Mouse (Mus musculus): Measurements from ENCODE around the gene Ppp1r1c.
A peak's percentile ranks its signal among the peaks of the same experiment; 100 is the strongest.
"Not testable (repeated sequence)": the region's sequence is repeated elsewhere in the genome, so short reads cannot be mapped to it uniquely, and the experiment has no call there.

The Ppp1r1c gene

DNA sequence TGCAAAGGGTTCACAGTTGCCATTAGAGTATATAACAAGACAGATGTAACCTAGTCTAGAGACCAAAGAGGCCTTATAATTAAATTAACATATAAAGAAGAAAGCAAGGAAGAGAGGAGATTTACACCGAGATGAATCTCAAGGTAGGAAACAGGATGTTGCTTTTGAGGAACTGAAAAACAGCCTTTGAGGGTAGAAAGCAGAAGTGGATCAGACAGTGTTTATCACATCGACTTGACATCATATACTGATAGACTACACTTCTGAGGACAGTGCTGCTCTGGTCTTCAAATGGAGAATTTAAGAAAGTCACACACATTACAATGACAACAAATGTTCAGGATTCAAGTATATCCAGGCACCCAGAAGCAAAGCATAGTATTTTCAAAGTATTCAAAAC lies 34.4 kb downstream of the Ppp1r1c start:
- no peak for DNase-seq (ENCODE audit: low read depth in 1 of 2, low spot score in 2 of 2)

DNA sequence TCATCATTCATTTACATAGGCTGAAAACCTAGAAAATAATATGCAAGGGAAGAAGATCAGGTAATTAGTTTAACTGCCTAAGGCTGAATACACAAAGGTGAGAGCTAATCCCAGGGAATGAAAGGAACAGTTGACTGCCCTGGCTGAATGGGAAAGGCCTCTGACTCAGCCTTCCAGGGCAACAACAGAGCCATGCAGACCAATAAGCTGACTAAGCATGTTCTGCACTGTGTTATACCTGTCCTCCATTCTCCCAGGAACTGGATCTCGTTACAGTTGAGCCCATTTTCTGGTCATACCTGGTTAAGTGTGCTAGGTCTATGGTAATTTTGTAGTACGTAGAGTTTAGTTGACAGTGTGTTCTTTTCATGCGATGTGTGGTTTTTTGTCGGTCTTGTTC lies 36.6 kb downstream of the Ppp1r1c start:
- no peak for DNase-seq (ENCODE audit: low read depth in 1 of 2, low spot score in 2 of 2)

DNA sequence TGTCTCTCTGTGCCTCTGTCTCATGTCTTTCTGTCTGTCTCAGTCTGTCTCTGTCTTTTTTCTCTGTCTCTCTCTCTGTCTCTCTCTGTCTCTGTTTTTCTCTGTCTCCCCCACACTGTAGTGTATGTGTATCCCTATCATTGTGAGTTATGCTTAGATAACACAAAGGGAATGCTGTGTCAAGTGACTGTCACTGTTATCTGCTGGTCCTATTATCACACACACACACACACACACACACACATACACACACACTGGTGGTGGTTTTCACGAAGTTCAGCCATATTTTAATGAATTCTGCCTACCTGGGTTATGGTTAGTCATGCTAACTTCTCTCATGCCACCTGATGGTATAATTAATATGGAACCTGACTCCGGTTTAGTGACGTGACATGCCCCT lies 44.1 kb downstream of the Ppp1r1c start:
- DNase-seq (ENCODE audit: low read depth in 1 of 2, low spot score in 2 of 2) = no peak

DNA sequence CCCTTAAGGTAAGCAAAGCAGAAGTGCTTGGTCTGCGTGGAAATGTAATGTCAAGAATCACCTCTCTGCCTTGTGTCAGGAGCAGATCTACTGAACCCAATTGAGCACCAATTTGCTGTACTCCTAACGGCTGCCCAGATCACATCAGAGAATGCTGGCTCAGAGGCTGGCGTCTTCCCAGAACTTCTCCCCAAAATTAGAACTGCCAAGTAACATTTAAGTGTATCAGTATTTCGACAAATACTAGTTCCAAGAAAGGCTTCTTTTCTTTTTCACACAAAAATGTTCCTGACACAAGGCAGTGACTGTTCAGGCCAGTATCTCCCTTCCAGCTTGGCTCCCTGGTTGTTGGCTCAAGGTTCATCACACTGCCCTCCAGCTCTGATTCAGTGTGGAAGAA lies 52.4 kb downstream of the Ppp1r1c start:
- DNase-seq (ENCODE audit: low read depth in 1 of 2, low spot score in 2 of 2) = no peak

DNA sequence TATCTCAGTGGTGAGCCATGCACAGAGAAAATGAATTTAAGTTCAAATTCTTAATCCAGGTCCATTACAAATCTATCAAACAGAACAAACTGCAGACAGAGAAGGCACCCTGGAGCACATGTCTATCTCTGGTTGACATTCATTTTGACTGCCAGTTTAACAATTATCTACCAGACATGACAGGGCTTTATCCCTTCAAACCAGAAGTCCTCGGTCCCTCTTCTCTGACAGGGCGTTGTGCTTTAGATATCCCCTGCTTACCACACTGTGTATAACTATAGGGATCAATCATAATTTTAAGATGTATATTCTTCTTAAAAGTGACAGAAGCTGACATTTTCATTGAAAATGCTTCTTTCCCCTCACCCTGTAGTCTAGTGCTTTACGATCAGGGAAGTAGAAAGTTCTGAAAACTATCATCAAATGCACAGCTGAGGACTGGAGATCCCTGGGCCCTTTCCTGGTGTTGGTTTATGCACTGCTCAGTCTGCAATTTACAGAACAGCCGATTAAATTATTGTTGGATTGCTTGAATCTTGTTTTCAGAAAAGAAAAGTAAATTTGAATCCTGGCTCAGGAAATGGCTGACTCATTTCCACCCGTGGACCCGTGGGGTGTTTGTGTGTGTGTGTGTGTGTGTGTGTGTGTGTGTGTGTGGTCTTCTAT lies 55.3 kb downstream of the Ppp1r1c start:
- no peak for DNase-seq (ENCODE audit: low read depth in 1 of 2, low spot score in 2 of 2)

DNA sequence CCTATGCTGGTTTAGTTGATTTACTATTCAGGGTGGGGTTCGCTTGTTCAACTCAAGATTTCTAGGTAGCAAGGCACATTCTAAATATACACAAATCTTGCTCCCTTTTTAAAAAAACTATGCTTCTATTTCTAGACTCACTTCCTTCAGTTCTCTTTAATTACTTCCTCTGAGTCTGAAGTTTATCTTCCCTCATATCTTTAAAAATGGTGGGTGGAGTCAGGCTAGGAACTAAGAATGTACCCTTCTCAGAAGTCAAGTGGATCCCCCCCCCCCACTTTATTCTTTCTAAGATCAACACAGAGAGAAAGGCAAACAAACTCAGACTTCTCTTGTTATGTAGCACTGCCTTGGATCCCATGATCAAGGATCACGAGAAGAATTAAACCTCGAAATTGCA lies 57.5 kb downstream of the Ppp1r1c start:
- no peak for DNase-seq (ENCODE audit: low read depth in 1 of 2, low spot score in 2 of 2)

DNA sequence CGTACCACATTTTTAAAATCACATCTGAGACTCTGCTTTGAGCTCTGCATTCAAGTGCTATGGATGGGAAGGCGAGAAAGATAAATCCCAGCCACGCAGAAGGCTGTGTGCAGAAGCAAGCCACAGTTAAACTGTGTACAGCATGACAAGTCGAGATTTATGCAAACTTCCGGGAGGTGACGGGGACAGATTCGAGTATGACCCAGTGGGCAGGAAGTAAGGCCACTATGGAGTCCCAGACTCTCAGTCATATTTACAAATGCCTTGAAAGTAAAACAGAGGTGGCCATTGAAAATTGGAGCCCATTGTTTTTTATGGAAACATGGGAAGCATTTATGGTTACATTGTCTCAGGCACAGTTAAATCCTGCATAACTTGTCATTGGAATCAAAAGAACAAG lies 58.1 kb downstream of the Ppp1r1c start:
- no peak for DNase-seq (ENCODE audit: low read depth in 1 of 2, low spot score in 2 of 2)

DNA sequence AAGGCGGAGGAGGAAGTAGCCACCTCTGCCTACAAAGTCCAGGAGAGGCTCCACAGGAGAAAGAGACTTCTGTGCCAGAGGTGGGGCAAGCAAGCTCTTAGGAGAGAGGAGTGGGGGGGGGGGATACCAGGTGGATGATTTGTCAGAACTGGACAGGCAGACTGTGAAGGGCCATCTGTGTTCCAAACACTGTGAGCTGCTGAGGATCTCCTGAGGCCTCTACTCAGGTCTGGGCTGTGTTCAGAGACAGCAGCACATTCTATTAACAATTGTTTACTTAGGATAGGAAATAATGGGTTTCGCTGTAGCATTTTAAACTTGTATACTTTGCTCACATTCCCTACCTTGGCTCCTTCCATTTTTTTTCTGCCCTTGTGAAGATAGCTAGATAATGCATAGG lies 61.0 kb downstream of the Ppp1r1c start:
- no peak for DNase-seq (ENCODE audit: low read depth in 1 of 2, low spot score in 2 of 2)

DNA sequence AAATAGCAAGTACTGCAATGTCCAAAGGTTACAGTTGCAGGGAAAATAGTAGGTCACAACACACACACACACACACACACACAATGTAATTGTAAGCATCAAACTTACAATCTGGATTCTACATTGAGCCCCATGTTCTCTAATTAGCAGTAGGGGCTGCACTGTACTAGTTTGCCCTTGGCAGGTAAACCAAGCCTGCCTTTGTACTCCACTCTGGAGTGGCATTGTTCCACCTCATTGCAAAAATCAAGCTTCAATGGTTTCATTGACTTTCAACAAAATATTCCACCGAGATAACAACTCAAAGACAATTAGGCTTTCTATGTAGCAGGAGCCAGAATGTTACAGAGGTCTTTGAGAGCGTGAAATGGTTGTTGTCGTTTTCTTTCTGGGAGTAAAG lies 62.7 kb downstream of the Ppp1r1c start:
- no peak for DNase-seq (ENCODE audit: low read depth in 1 of 2, low spot score in 2 of 2)

DNA sequence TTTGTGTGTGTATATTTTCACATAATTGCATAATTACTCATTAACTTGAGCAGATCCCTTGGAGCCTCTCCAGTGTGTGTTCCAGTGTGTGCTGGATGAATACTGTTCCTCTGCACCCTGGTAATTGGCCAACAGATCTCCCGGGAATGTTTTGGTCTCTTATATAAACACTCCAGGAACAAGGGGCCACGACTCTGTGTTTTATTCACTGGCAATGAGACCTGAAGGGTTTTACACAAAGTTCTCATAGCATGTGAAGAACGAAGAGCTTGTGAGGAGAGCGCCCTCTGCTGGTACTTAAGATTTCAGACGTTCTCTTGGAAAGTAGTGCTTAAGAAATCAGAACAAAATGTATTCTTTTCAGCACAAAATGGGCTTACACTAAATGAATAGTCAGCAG lies 66.8 kb downstream of the Ppp1r1c start:
- peak; percentile 7 to 40 for DNase-seq (ENCODE audit: low read depth in 1 of 2, low spot score in 2 of 2)

DNA sequence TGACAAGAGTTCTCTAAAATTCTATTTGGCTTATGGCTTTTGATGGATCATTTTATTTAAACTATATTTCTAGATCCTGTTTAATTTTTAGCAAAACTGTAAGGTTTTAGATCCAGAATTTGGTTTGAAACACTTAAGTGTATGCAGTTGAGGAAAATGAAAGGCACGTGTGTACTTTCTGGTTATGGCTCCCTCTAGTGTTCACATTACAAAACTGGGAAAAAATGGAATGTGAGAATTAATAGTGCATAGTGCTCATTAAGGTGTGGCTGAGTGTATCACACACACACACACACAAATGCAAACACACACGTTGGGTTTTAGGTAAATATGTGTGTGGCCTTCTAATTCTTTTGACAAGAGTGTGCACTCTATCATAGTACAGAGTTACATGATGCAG lies 70.2 kb downstream of the Ppp1r1c start:
- no peak for DNase-seq (ENCODE audit: low read depth in 1 of 2, low spot score in 2 of 2)

DNA sequence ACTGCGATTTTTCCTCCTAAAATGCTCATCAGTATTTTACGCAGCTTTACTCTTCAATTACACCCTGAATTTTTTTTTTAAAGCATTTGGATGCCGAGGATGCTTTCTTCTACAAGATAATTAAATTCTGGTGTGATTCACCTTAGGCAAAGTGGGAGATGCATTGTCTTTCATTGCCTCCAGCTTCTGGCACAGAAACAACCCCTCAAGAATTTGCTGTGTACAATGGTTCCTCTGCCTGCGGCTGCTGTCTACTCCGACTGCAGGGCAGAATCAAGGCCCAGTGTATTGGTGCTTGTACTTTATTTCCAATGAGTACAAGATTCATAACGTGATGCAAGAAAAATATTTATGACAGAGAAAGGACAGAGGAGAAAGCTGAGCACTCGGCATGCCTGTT lies 73.2 kb downstream of the Ppp1r1c start:
- DNase-seq (ENCODE audit: low read depth in 1 of 2, low spot score in 2 of 2) = no peak

DNA sequence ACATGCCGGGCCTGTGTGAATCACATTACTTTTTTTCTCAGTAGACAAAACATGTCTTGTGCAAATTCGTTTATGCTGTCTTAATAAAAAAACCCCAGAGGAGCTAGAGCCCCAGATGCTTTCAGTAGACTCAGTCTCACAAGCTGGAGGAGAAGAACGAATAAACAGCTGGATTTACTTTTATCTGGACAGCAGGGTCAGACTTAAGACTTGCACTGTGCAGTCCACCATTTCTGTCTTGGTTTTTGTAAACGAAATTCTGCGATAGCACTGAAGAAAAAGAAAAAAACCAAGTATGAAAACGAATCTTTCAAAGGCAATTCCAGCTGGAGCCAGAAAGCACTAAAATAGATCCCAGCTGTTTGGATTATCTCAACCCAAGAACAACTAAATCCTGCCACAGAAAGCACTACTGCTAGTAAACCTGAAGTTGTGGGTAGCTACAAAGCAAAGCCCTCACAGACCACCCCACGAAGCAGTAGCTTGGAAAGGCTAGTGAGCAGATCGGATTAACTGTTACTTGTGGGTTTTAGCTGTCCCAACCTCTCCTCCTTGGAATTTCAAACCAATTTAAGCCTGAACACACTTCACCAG lies 78.1 kb downstream of the Ppp1r1c start:
- DNase-seq (ENCODE audit: low read depth in 1 of 2, low spot score in 2 of 2) = no peak

DNA sequence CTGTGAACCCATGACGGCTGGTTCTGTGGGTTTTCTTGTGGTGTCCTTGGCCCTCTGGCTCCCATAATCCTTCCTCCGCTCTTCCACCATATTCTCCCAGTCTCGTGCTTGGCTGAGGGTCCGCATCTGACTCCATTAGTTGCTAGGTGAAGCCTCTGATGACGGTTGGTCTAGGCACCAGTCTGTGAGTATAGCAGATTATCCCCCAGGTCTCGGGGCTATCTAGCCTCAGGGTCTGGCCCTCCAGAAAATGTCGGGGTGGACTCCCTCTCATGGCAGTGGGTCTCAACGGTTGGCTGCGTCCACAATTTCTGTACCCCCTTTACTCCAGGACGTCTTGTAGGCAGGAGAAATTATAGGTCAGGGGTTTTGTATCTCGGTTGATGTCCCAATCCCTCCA lies 78.9 kb downstream of the Ppp1r1c start:
- DNase-seq (ENCODE audit: low read depth in 1 of 2, low spot score in 2 of 2) = no peak

DNA sequence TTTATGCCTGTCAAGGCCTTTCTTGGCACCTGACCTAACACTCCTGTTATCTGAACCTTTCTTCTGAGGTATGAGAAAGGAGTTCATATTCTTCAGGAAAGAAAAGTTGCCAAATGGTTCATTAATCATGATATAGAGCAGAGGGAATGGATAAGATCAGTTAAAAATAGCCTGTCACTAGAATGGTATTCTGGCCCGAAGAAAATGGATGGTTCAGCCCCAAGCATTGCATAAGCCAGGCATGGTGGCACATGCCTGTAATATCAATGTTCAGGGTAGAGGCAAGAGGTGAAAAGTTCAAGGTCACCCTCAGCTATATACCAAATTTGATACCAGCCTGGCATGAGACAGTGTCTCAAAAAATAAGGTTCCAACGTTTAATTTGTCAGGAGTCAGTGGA lies 85.6 kb downstream of the Ppp1r1c start:
- no peak for DNase-seq (ENCODE audit: low read depth in 1 of 2, low spot score in 2 of 2)

DNA sequence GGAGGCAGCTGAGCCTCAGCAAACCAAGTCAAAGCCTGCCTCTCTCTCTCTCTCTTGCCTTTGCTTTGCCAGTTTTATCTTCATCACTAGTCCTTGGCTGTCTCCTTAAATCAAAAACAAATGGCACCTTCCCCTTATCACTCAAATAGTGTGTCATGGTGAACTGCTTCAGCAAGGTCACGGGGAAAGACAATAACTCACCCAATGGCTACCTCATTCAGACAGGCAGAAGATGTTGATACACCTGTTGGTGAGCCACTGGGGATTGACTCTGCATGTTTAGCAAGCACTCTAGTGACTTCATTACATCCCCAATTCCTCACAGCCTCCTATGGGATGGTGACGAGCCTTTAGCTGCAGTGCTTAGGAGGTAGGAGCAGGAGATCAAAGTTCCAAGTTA lies 89.9 kb downstream of the Ppp1r1c start:
- no peak for DNase-seq (ENCODE audit: low read depth in 1 of 2, low spot score in 2 of 2)

DNA sequence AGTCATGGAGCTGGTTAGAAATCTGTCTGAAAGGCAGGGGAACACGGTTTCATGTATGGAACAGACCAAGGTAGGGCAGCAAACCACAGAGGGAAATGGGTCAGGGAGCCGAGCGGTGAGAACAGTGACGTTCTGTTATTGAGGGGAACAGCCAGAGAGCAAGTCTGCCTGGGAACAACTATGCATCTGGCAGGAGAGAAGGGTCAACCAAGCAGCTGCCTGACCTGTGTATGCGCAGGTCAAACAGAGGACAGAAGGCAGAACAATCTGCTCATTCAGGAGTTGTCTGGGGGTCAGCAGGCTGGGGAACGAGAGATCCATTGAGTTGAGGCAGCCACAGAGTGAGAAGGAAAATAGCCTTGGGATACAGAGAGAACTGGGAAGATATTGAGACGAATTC lies 91.0 kb downstream of the Ppp1r1c start:
- DNase-seq (ENCODE audit: low read depth in 1 of 2, low spot score in 2 of 2) = no peak

DNA sequence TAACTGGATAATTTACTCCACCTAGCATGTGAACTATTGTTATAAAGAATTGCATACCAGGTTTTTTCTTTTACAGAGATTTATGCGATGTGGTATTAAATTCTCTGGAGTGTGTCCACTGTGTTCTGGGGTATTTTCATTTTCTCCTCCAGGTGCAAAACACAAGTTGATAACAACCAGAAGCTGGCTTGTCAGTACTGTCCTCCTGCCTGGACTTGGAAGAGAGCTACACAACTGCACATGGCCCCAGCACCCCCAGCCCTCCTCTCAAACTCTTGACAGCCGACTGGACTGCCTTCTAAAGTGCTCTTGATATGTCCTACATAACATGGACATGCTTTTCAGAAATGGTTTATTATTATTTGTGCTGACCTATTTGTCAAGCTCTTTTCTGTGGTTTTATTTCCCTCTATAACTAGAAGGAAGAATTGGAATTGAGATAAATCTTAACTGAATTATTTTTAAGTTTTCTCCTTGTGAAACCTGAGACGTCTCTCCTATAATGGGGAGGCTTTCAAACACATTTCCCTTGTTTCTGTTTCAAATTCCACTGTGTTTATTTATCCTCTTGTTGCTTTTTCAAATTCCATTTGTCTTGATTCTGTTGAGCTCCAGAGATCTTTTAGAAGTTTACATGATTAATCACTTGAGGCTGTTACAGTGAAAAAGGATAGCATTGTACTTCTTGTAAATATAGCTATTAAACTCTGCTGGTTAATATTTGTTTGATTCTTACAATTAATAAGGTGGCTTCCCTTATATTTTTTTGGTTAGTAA lies 108.3 kb downstream of the Ppp1r1c start:
- no peak for DNase-seq (ENCODE audit: low read depth in 1 of 2, low spot score in 2 of 2)

DNA sequence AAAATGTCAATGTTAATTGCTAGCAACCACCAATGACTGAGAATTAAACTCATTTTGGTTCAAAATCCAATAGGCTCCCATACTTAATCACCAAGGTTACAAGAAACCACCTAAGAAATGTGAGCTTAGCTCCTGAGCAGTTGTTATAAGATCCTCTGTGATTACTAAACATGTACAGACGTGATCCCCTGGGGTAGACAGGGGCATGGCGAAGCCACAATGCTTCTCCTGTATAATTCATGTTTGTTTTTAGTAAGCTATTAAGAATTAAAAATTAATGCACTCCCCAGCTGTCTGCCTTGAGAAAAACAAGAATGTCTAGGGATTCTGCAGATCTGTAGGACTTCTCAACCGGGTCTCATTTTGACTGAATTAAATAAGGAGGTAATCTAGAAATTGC lies 112.0 kb downstream of the Ppp1r1c start:
- DNase-seq (ENCODE audit: low read depth in 1 of 2, low spot score in 2 of 2) = no peak

DNA sequence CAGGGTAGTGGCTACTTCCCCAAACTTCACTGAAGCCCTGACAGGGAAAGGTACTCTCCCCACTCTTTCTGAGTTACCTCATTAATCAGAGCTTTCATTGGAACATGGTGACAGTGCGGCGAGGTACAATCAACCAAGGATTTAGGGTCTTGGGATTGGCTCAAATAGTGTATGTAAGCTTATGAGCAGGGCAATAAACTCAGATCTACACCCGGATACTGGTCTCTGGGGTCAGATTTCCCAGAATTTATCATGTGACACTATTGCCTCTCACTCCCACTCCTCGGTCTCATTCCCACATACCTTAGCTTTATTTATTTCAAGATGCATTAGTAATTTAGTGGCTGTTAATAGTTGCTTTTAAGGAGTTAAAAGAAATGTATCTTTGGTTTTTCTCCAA lies 118.3 kb downstream of the Ppp1r1c start:
- no peak for DNase-seq (ENCODE audit: low read depth in 1 of 2, low spot score in 2 of 2)

DNA sequence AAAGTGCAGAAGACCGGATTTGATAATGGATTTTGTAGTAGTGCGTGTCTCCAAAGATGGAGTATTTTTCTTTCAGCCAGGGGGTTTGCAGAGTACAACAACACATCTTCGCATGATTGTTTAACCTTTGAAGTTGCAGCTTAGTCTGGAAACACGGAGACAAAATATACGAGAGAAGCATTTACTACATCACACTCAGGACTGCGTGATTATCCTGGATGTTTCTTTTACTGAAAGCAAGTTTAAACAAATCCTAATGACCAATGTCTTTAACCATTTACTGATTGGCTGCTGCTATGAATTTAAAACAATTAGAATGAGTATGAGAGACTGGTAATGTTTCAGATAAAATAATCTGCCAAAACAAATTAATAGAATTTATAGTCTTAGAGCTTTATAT lies 131.5 kb downstream of the Ppp1r1c start:
- DNase-seq (ENCODE audit: low read depth in 1 of 2, low spot score in 2 of 2) = no peak

DNA sequence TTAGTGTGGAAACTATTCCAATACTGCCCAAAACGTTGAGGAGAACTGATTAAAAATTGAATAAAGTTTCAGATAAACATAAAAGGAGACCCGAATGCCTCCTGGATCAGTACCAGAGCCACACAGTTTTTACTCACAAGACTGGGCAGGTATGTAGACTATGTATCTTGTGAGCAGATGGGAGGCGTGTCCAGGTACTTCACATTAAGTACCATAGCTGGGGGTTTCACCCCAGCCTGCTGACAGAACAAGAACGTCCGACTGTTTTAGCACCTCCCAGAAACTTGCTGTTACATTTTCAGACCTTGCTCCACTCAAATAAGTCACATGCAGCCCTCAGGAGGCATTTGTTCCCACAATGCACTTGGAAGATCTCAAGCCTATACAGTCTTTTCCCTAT lies 131.9 kb downstream of the Ppp1r1c start:
- no peak for DNase-seq (ENCODE audit: low read depth in 1 of 2, low spot score in 2 of 2)

DNA sequence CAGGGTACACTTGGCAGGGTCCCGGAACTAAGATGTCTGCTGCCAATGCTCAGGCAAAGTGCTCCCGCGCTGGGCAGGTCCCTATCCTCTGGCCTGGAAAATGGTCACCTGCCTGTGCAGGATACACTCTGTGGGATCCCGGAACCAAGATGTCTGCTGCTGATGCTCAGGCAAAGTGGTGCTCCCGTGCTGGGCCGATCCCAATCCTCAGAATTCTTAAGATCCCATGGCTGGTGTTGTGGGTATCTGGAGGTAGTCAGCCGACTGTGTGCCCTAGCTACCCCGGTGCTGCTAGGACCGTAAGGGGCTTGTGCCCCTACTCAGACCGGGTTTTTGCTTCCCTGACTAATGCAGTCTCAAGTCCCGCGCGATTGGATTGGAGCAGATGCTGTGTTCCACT lies 139.8 kb downstream of the Ppp1r1c start:
- DNase-seq (ENCODE audit: low read depth in 1 of 2, low spot score in 2 of 2) = not testable (repeated sequence)
